Mouse (Mus musculus): ENCODE results near the gene Nr2e1.

Nr2e1 gene

DNA sequence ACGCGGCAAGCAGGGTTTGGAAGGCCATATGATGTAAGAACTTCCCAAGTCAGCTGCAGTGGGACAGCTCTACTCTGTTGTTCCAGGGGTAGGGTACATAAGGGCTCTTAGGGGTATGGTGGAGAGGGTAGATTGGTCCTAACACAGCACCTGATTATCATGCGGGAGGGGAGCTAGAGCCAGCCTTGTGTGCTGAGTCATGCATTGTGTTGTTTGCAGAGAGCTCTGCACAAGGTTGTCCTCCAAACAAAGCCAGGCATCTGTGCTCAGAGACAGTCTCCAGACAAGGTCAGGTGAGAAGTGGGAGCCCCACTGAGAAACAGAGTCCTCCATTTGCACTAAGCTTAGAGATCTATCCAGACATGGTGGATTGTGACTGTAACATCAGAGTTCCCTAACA lies 36.9 kb downstream of the Nr2e1 start:
- no peak for DNase-seq (ENCODE audit: low spot score in 2 of 2)

- DNase-seq (ENCODE audit: low spot score in 2 of 2), result no peak
Observed at GRCm38 (mm10) chr10:42545707-42546503, 37.5 kb downstream of the Nr2e1 start.

- DNase-seq (ENCODE audit: low spot score in 2 of 2), result no peak
Observed at GRCm38 (mm10) chr10:42537571-42538316, 45.7 kb downstream of the Nr2e1 start.

GRCm38 (mm10) chr10:42533836-42534453 lies 49.5 kb downstream of the Nr2e1 start:
- DNase-seq (ENCODE audit: low spot score in 2 of 2), result no peak

DNA sequence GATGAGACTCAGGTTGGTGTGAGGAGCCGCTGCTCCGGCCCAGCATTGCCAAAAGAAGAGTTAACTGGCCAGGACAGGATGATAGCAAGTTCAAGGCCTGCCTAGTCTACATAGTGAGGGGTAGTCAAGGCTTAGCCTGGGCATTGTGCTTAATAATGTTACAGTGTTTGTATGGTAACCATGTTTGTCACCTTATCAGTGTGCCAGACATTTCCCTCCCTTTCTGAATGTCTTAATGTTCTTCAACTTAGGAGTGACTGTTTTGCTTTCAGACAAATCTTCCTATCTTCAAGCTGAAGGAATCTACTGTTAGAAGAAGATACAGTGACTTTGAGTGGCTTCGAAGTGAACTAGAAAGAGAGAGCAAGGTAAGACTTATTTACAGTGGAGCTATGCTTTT lies 57.8 kb downstream of the Nr2e1 start:
- no peak for DNase-seq (ENCODE audit: low spot score in 2 of 2)

GRCm38 (mm10) chr10:42523556-42524162 lies 59.8 kb downstream of the Nr2e1 start:
- DNase-seq (ENCODE audit: low spot score in 2 of 2), result no peak

GRCm38 (mm10) chr10:42522912-42523311 lies 60.5 kb downstream of the Nr2e1 start:
- DNase-seq (ENCODE audit: low spot score in 2 of 2), result no peak

DNA sequence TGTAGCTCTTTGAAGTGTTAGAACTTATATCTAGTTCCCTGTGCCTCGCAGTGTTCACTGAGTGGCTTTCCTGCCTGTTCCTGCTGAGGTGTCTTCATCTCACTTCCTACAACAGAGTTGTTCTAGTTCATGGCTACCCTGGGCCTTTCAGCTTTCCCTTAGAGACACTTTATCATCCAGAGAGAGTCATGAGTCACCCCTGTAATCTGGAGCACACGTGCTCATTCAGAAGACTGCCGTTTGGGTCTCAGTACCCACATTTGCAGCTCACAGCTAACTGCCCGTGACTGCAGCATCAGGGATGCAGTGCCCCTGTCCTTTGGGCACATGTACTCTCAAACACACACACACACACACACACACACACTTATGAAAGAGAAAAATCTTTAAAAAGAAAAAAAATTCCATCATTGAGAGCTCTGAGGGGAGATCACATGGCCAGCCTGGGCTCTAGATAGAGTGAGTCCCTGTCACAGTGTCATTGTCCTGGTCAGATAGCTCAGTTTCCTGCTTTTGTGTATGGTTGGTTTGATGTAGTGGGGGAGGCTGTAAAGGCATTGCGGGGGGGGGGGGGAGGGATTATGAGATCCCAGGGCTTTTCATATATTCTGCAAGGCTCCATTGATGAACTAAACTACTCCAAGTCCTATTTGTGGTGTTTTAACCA lies 62.0 kb downstream of the Nr2e1 start:
- DNase-seq (ENCODE audit: low spot score in 2 of 2), result no peak

- DNase-seq (ENCODE audit: low spot score in 2 of 2), result no peak
Observed at GRCm38 (mm10) chr10:42518363-42518762, 65.1 kb downstream of the Nr2e1 start.

DNA sequence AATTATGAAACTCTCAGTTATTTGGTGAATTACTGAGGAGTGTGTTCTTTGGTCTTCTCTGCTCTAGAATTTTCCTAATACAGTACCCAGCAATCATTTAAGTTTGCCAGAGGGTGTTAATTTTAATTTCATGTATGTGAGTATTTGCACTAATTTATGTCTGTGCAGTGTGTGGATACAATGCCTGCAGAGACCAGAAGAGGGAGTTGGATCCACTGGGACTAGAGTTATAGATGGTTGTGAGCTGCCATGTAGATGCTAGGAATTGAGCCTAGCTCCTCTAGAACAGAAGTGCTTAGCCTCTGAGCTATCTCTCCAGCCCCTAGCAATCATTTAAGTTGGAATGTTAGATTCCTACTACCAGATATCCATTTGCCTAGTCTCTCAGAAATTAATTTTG lies 69.3 kb downstream of the Nr2e1 start:
- no peak for DNase-seq (ENCODE audit: low spot score in 2 of 2)

Data from spleen, postnatal 14 days (tissue).